Mouse (Mus musculus) heart, adult 2 months (tissue): Measurements from ENCODE around the gene Stx18. TPM values are rescaled to one million over a fixed set of nuclear protein-coding genes. Genes with fewer than 3 reads are reported as not detected.
A peak's percentile ranks its signal among the peaks of the same experiment; 100 is the strongest.

Experiments used
- DNase-seq, 2 experiments: peaks; one replicate each; pipeline ENCODE4 v3.0.0; 2021
- H3K27ac ChIP-seq: fragments of 200-600 bp; 2 replicates; pipeline ENCODE4 v1.8.1; 2022
- H3K27me3 ChIP-seq: fragments of 200-500 bp; 2 replicates; pipeline ENCODE4 v1.6.1; 2012; ENCODE audit warnings: mild to moderate bottlenecking, low read length, inconsistent platforms, mixed read lengths; ENCODE audit not compliant: control insufficient read depth, insufficient read depth
- H3K36me3 ChIP-seq: fragments of 200-500 bp; 2 replicates; pipeline ENCODE4 v1.6.1; 2012; ENCODE audit warnings: low read length, inconsistent platforms; ENCODE audit not compliant: control insufficient read depth, insufficient read depth
- H3K4me1 ChIP-seq: fragments of 200-500 bp; 2 replicates; pipeline ENCODE4 v1.6.1; 2011; ENCODE audit warnings: low read length; ENCODE audit not compliant: control insufficient read depth, insufficient read depth
- H3K4me3 ChIP-seq: fragments of 200-600 bp; 2 replicates; pipeline ENCODE4 v1.8.1; 2022
- H3K79me2 ChIP-seq: fragments of 200-500 bp; replicated peaks from 2 replicates; pipeline ENCODE4 v1.6.1; 2012; ENCODE audit warnings: mild to moderate bottlenecking, inconsistent platforms, low read length, moderate library complexity, mixed read lengths; ENCODE audit not compliant: control insufficient read depth, insufficient read depth
- H3K9ac ChIP-seq: fragments of 200-500 bp; 2 replicates; pipeline ENCODE4 v1.6.1; 2012; ENCODE audit warnings: low read depth, mild to moderate bottlenecking, control low read depth, inconsistent platforms, low read length, mixed read lengths
- CTCF ChIP-seq: fragments of 200-600 bp; IDR thresholded peaks from 2 replicates; pipeline ENCODE4 v1.8.1; 2022; ENCODE audit warnings: antibody characterized with exemption, mild to moderate bottlenecking, moderate library complexity
- EP300 ChIP-seq: fragments of 200-500 bp; IDR thresholded peaks from 2 replicates; pipeline ENCODE4 v1.6.1; 2011; ENCODE audit warnings: low read depth, low read length, control low read depth; ENCODE audit not compliant: insufficient read depth
- POLR2A ChIP-seq: fragments of 200-500 bp; IDR thresholded peaks from 2 replicates; pipeline ENCODE4 v1.6.1; 2011; ENCODE audit warnings: mild to moderate bottlenecking, low read depth, low read length, control low read depth; ENCODE audit not compliant: insufficient read depth
- WGBS: fragments of 180-500 bp; shearing (Covaris S2); methylation state at CpG from one replicate; pipeline ENCODE4 v1.1.7; 2018; 5-methylcytosine and 5-hydroxymethylcytosine counted together
- intact Hi-C: fragments of 180-260 bp; cut with DNase I; formaldehyde crosslinking; loops from one replicate; pipeline ENCODE4 v1.15.1; 2025
- polyA plus RNA-seq: library from polyadenylated mRNA; depleted of rRNA; stranded (reverse); fragments of >200 nt; gene quantifications from 2 replicates; pipeline ENCODE4 v1.2.3, GENCODE M21; 2012
- total RNA-seq, 2 experiments: library from RNA; stranded (reverse); gene quantifications; 2 replicates each; pipeline ENCODE4 v1.2.3; 2021

Gene Stx18
- total and polyA plus RNA-seq, 3 experiments = 12.1 to 18.5 (median 15.9) TPM

DNA sequence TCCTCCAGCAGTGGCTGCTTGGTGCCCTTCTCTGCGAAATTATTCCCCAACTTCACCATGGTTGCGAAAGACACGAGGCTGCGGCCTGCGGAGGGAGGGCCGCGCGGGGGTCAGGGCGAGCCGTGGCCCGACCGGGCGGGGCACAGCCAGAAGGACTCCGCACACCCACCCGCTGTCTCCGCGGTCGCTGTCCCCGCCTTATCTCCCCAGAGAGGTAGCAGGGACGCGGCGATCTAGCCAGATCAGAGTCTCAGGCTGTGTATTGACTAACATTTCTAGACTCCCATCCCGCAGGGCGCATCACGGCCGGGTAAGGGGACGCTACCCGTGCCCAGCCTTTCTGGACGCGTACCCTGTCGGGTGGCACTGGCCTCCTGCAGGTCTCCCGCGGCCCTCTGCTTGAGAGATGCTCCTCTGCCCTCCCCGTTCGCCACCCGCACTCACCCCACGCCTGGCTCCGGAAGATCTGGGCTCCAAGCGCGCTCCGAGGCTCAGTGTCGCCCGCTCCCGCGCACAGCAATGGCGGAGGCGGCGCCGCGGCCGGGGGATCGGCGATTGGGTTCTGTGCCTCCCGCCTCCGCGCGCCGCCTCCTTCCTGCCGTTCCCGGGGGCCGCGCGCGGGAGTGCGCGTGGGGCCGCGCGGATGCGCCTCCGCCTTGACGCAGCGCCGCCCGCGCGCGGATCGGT, 120.5 kb downstream of the Stx18 start:
- H3K27ac ChIP-seq = peak overlapping the region; percentile 56; the same call in 1 of the 2 replicates
- peak overlapping the region; percentile 74 for H3K4me3 ChIP-seq
- under 1% methylated on average over 79 of the region's 79 CpGs for WGBS
- H3K27me3 ChIP-seq = peaks cover 2% of the 10 kb centered on the region
- intact Hi-C loops = no loop called here
- no peaks in the 10 kb centered on the region for H3K36me3 ChIP-seq
- H3K9ac ChIP-seq = peak overlapping the region; percentile 80
- no peaks in the 10 kb centered on the region for H3K4me1 ChIP-seq
- TF ChIP-seq POLR2A = no peak
- TF ChIP-seq EP300 = no peak
- TF ChIP-seq CTCF = no peak
- DNase-seq = peak; percentile 76 to 79
- H3K79me2 ChIP-seq = no peaks in the 10 kb centered on the region

DNA sequence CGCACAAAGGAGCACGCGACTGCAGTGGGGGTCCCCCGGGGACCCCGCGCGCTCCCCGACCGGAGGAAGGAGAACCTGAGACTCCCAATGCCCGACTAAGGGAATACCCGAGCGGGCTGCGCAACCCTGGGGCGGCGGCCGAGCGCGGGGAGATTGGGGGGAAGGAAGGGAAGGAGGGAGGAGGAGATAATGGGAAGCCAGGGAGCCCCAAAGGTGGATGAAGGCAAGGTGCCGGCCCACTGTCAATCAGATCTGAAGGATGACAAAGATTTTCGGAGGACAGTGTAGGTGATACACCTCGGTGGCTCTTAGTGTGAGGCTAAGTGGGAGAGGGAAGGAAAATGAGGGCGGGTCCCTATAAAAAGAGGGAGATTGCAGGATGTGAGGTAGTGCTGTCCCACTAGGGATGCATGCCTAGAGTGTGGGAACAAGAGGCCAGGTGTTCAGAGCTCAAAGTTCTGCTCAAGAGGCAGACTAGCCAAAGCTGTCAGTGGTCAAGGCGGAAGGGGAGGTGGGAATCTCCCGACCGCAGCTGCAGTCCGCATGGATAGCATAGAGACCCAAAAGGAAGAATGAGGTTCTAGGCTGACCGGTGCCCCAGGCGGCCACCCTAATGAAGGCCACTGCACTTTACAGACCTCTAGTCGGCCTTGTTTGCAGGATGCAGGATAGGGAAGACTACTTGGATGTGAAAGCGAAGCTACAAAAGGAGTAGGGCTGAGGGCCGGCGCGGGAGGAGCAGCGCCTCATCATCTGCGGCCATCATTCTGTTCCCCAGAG, 121.3 kb downstream of the Stx18 start, which contains the start of gene Nsg1:
TSS of gene Nsg1 (minus strand) at position 274 of the 780 bp plus-strand sequence.
- Histone ChIP-seq H3K9ac (peak within 1 kb of the TSS; percentile 80), H3K4me1 (no peaks in the 10 kb centered on the region), H3K36me3 (no peaks in the 10 kb centered on the region), H3K27ac (peak within 1 kb of the TSS; percentile 56; the same call in 1 of the 2 replicates), H3K27me3 (peaks cover 2% of the 10 kb centered on the region), H3K4me3 (peak within 1 kb of the TSS; percentile 74), H3K79me2 (no peaks in the 10 kb centered on the region)
- intact Hi-C loops = no loop called here
- WGBS = 13% methylated on average over 35 of the region's 35 CpGs
- no peak for DNase-seq
- TF ChIP-seq POLR2A (no peak), EP300 (no peak), CTCF (no peak)

DNA sequence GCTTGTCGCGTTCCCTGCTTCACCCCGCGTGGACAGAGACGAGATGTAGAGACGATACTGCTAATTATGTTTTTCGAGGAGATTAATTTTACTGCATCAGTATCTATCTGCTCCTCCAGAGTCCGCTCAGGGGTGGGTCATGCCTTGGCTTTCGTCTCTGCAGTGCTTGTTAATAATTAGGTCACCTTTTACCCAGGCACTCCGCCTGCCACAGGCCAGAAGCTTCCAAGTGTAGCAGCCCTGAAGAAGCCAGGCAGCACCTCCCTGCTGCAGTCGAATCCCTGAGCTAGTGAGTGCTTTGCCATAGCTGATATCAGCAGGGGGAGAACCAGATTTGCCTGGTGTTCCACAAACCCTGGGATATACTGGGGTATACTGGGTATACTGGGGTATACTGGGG, 130.0 kb downstream of the Stx18 start:
- H3K27ac ChIP-seq = no peak overlapping the region

DNA sequence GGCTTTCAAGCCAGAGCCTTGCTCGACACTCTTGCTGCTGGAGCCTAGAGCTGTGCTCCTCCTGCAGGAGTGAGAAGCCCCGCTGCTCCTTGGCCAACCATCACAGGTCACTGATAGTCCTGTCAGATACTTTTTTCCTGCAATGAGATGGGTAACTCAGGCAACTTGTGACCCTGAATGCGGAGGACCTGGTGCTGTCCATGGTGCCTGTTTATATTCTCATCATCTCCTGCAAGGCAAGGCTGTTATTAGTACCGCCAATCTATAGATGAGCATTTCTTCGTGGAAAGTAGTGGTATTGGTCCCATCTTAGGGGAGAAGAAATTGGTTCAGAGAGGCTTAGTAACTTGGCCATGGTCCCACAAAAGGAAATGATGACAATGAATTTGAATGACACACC, 135.2 kb downstream of the Stx18 start:
- Histone ChIP-seq H3K4me1 (no peaks in the 10 kb centered on the region), H3K4me3 (no peak overlapping the region), H3K9ac (no peak overlapping the region), H3K27me3 (no peaks in the 10 kb centered on the region), H3K27ac (no peak overlapping the region), H3K36me3 (no peaks in the 10 kb centered on the region), H3K79me2 (no peaks in the 10 kb centered on the region)
- WGBS = 46% methylated on average over 5 of the region's 5 CpGs
- DNase-seq = no peak
- TF ChIP-seq CTCF (no peak), EP300 (no peak), POLR2A (no peak)
- intact Hi-C loops = no loop called here

More for the DNA sequence above, 130.0 kb downstream of the Stx18 start:
- no peaks in the 10 kb centered on the region for H3K36me3 ChIP-seq
- intact Hi-C loops = no loop called here
- no peak overlapping the region for H3K4me3 ChIP-seq
- no peaks in the 10 kb centered on the region for H3K4me1 ChIP-seq
- no peak for DNase-seq
- H3K9ac ChIP-seq = no peak overlapping the region
- no peaks in the 10 kb centered on the region for H3K27me3 ChIP-seq
- TF ChIP-seq CTCF (no peak), POLR2A (no peak), EP300 (no peak)
- H3K79me2 ChIP-seq = no peaks in the 10 kb centered on the region
- WGBS = 71% methylated on average over 11 of the region's 11 CpGs

DNA sequence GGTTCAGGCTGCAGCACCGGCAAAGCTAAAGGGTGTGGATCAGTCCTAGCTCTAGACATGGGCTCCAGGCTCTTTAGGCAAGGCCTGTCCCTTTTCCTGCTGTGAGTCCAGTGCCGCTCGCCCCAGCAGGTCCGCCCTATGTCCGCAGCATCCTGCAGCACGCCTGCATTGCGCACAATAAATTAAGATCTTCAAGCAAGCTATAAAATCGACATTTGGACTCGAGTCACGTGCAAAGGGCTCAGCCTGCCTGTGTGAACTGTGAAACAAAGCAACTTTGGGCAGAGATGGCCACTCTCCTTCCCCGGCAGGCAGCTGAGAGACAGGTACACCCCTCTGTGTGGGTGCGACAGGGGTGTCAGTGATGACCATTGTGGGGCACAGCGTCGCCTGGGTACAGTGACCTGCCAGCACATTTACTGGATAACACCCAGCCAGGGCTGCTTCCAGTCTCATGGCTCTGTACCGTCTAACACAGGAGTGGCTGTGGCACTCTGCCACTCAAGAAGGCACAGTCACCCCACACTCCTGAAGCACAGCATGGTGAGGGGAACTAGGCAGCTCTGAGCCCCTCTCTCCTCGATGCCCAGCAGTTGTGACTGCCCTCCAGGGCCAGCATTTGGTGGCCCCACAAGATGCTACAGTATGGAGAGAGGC, 135.8 kb downstream of the Stx18 start:
- no peaks in the 10 kb centered on the region for H3K4me1 ChIP-seq
- no peaks in the 10 kb centered on the region for H3K79me2 ChIP-seq
- H3K27ac ChIP-seq = no peak overlapping the region
- H3K9ac ChIP-seq = no peak overlapping the region
- WGBS = 78% methylated on average over 16 of the region's 16 CpGs
- TF ChIP-seq CTCF (no peak), EP300 (no peak), POLR2A (no peak)
- no peaks in the 10 kb centered on the region for H3K36me3 ChIP-seq
- DNase-seq = no peak
- no peak overlapping the region for H3K4me3 ChIP-seq
- intact Hi-C loops = no loop called here
- no peaks in the 10 kb centered on the region for H3K27me3 ChIP-seq
